Mouse (Mus musculus) olfactory bulb, adult 2 months (tissue): ENCODE results near the gene Rxfp2.

Experiments used
- CTCF ChIP-seq: fragments of 200-500 bp; IDR thresholded peaks from 2 replicates; pipeline ENCODE4 v1.5.1; 2012; ENCODE audit warnings: low read depth, mild to moderate bottlenecking, low read length, moderate library complexity; ENCODE audit not compliant: insufficient read depth
- POLR2A ChIP-seq: fragments of 200-500 bp; IDR thresholded peaks from 2 replicates; pipeline ENCODE4 v1.6.1; 2012; ENCODE audit warnings: mild to moderate bottlenecking, low read depth, low read length, moderate library complexity; ENCODE audit not compliant: insufficient read depth

DNA sequence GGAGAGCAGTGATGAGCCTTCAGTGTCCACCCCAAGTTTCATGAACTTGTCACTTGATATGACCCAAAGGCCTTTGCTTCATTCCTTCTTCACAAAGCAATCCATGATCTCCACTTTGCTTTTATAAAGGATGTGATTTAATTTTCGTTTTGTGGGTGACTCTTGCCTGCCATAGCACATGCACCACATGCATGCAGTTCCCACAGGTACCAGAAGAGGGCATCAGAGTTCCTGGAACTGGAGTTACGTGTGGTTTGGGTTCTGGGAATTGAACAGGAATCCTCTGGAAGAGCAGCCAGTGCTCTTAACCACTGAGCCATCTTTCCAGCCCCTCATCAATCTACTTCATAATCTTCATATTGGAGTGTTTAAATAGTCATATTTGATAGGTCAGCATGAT is 26.1 kb downstream of the Rxfp2 start:
- TF ChIP-seq POLR2A (no peak), CTCF (no peak)
